Mouse (Mus musculus) MEL (cell line): ENCODE measurements at regions not wholly inside any gene's neighbourhood (a gene's known extent, or its start where the extent isn't known, plus 50 kb on each side); places are given as distances from the start of the nearest gene placed in this dataset.

Experiments used
- EP300 ChIP-seq, 2 experiments: IDR thresholded peaks; 2 replicates each; pipeline ENCODE4 v1.6.1; 2011; ENCODE audit warnings: improper control_type of control experiment in 2 of 2, low read length in 2 of 2, low read depth in 1 of 2, mild to moderate bottlenecking in 1 of 2
- POLR2A ChIP-seq, 2 experiments: IDR thresholded peaks; 2 replicates each; pipeline ENCODE4 v1.6.1; 2011 to 2012; ENCODE audit warnings: low read length in 2 of 2, mild to moderate bottlenecking in 2 of 2, control low read depth in 1 of 2, improper control_type of control experiment in 1 of 2, low read depth in 1 of 2, moderate library complexity in 1 of 2; ENCODE audit not compliant: control insufficient read depth in 1 of 2, insufficient read depth in 1 of 2, poor library complexity in 1 of 2
- POLR2AphosphoS2 ChIP-seq: IDR thresholded peaks from 2 replicates; pipeline ENCODE4 v1.6.1; 2011; ENCODE audit warnings: low read length, improper control_type of control experiment
- RAD21 ChIP-seq: IDR thresholded peaks from 2 replicates; pipeline ENCODE4 v1.6.1; 2011; ENCODE audit warnings: mild to moderate bottlenecking, low read depth, low read length, improper control_type of control experiment
- SMC3 ChIP-seq: IDR thresholded peaks from 2 replicates; pipeline ENCODE4 v1.6.1; 2011; ENCODE audit warnings: low read depth, low read length, improper control_type of control experiment
- TAL1 ChIP-seq: IDR thresholded peaks from 2 replicates; pipeline ENCODE4 v1.6.1; 2012; ENCODE audit warnings: mild to moderate bottlenecking, inconsistent platforms, low read length, moderate library complexity, mixed read lengths
- TCF12 ChIP-seq: IDR thresholded peaks from 2 replicates; pipeline ENCODE4 v1.6.1; 2014; ENCODE audit warnings: low read depth, mild to moderate bottlenecking, inconsistent platforms, low read length, improper control_type of control experiment, moderate library complexity
- ZNF384 ChIP-seq: IDR thresholded peaks from 2 replicates; pipeline ENCODE4 v1.6.1; 2012; ENCODE audit warnings: low read depth, mild to moderate bottlenecking, inconsistent platforms, low read length, improper control_type of control experiment

GRCm38 (mm10) chr13:37135115-37135514, 85.1 kb upstream of the F13a1 start:
- TF ChIP-seq RAD21: no peak
- TF ChIP-seq EP300 (IDR thresholded peaks at IDR 0.05; ENCODE audit: low read depth in 1 of 2, low read length in 2 of 2): no peak
- TF ChIP-seq POLR2A (IDR thresholded peaks at IDR 0.05; ENCODE audit: control insufficient read depth in 1 of 2, insufficient read depth in 1 of 2, low read depth in 1 of 2, low read length in 2 of 2, poor library complexity in 1 of 2): no peak
- TF ChIP-seq SMC3: no peak
- TF ChIP-seq POLR2AphosphoS2: no peak
- TF ChIP-seq TCF12: no peak
- no peak for TF ChIP-seq TAL1
- no peak for TF ChIP-seq ZNF384
